Mouse (Mus musculus): ENCODE measurements around the gene Sorcs2.

Sorcs2 gene

GRCm38 (mm10) chr5:36191876-36192275, 206.1 kb downstream of the Sorcs2 start:
- no peaks in the 10 kb centered on the region for H3K36me3 ChIP-seq (ENCODE audit: insufficient read depth, low read length)
- no peaks in the 10 kb centered on the region for H3K4me1 ChIP-seq (replicated peaks; ENCODE audit: low read depth, low read length)
- H3K9me3 ChIP-seq (ENCODE audit: low read length): no peaks in the 10 kb centered on the region
- no peaks in the 10 kb centered on the region for H3K27me3 ChIP-seq (ENCODE audit: insufficient read depth, low read length)
- no peak overlapping the region for H3K4me3 ChIP-seq (replicated peaks; ENCODE audit: low read length)
- TF ChIP-seq POU5F1 (IDR thresholded peaks at IDR 0.05; ENCODE audit: borderline replicate concordance, low read length) (no peak), CTCF (conservative IDR thresholded peaks at IDR 0.05; ENCODE audit: low read length) (no peak), NANOG (IDR thresholded peaks at IDR 0.05; ENCODE audit: borderline replicate concordance, low read length) (no peak)

GRCm38 (mm10) chr5:36191285-36191684, 206.7 kb downstream of the Sorcs2 start:
- Histone ChIP-seq H3K36me3 (ENCODE audit: insufficient read depth, low read length) (no peaks in the 10 kb centered on the region), H3K27me3 (ENCODE audit: insufficient read depth, low read length) (no peaks in the 10 kb centered on the region), H3K4me1 (replicated peaks; ENCODE audit: low read depth, low read length) (no peaks in the 10 kb centered on the region), H3K4me3 (replicated peaks; ENCODE audit: low read length) (no peak overlapping the region), H3K9me3 (ENCODE audit: low read length) (no peaks in the 10 kb centered on the region)
- TF ChIP-seq POU5F1 (IDR thresholded peaks at IDR 0.05; ENCODE audit: borderline replicate concordance, low read length): no peak
- TF ChIP-seq CTCF (conservative IDR thresholded peaks at IDR 0.05; ENCODE audit: low read length): no peak

- no peaks in the 10 kb centered on the region for H3K9me3 ChIP-seq (ENCODE audit: low read length)
- TF ChIP-seq POU5F1 (IDR thresholded peaks at IDR 0.05; ENCODE audit: borderline replicate concordance, low read length) (no peak), CTCF (conservative IDR thresholded peaks at IDR 0.05; ENCODE audit: low read length) (no peak), NANOG (IDR thresholded peaks at IDR 0.05; ENCODE audit: borderline replicate concordance, low read length) (no peak)
- no peak overlapping the region for H3K4me3 ChIP-seq (replicated peaks; ENCODE audit: low read length)
- H3K36me3 ChIP-seq (ENCODE audit: insufficient read depth, low read length): no peaks in the 10 kb centered on the region
- no peaks in the 10 kb centered on the region for H3K27me3 ChIP-seq (ENCODE audit: insufficient read depth, low read length)
- no peaks in the 10 kb centered on the region for H3K4me1 ChIP-seq (replicated peaks; ENCODE audit: low read depth, low read length)
These were observed 209.6 kb downstream of the Sorcs2 start for GRCm38 (mm10) chr5:36188310-36188709.

- Histone ChIP-seq H3K36me3 (ENCODE audit: insufficient read depth, low read length) (no peaks in the 10 kb centered on the region), H3K4me1 (replicated peaks; ENCODE audit: low read depth, low read length) (no peaks in the 10 kb centered on the region), H3K4me3 (replicated peaks; ENCODE audit: low read length) (no peak overlapping the region)
These were observed 211.5 kb downstream of the Sorcs2 start for GRCm38 (mm10) chr5:36186294-36187053.

DNA sequence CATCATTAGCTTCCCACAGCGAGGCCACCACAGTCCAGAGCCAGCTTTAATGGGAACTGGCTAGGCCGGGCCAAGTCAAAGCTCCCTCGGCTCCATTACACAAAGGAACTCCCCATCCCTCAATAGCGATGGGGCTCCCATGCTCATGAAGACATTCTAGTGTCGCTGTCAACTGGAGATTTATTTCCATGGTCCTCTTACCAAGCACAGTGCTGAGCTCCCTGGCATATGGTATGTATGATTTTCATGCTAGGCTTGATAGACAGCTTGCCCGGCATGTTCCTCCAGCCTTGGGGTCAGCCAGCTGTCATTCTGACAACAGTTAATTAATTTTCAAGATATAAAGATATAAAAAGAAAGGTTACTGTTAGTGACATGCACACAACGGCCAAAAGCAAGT, 215.6 kb downstream of the Sorcs2 start:
- Histone ChIP-seq H3K36me3 (ENCODE audit: insufficient read depth, low read length) (no peaks in the 10 kb centered on the region), H3K27me3 (ENCODE audit: insufficient read depth, low read length) (no peaks in the 10 kb centered on the region), H3K4me3 (replicated peaks; ENCODE audit: low read length) (no peak overlapping the region), H3K4me1 (replicated peaks; ENCODE audit: low read depth, low read length) (no peaks in the 10 kb centered on the region), H3K9me3 (ENCODE audit: low read length) (no peaks in the 10 kb centered on the region)
- TF ChIP-seq NANOG (IDR thresholded peaks at IDR 0.05; ENCODE audit: borderline replicate concordance, low read length) (no peak), CTCF (conservative IDR thresholded peaks at IDR 0.05; ENCODE audit: low read length) (no peak), POU5F1 (IDR thresholded peaks at IDR 0.05; ENCODE audit: borderline replicate concordance, low read length) (no peak)

More at GRCm38 (mm10) chr5:36186294-36187053, 211.5 kb downstream of the Sorcs2 start:
- Histone ChIP-seq H3K9me3 (ENCODE audit: low read length) (no peaks in the 10 kb centered on the region), H3K27me3 (ENCODE audit: insufficient read depth, low read length) (no peaks in the 10 kb centered on the region)
- no peak for TF ChIP-seq CTCF (conservative IDR thresholded peaks at IDR 0.05; ENCODE audit: low read length)
- no peak for TF ChIP-seq POU5F1 (IDR thresholded peaks at IDR 0.05; ENCODE audit: borderline replicate concordance, low read length)
- no peak for TF ChIP-seq NANOG (IDR thresholded peaks at IDR 0.05; ENCODE audit: borderline replicate concordance, low read length)

DNA sequence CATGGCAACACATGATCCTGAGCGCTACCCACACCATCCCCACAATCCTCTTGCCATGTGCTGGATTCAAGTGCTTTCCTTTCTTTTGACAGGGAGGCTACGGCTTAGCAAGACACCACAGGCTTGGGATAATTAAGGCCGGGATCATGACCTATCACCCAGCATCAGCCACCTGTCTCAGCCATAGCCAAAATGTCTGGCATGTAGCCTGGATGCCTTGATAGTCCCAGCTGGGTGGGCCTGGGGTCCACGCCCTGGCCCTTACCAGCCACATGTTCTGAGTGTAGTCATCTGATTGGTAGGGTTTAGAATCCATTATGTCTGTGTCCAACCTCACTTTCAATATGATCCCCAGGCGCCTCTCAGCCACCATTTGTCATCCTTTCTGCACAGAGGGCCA, 218.2 kb downstream of the Sorcs2 start:
- H3K36me3 ChIP-seq (ENCODE audit: insufficient read depth, low read length): no peaks in the 10 kb centered on the region
- no peaks in the 10 kb centered on the region for H3K4me1 ChIP-seq (replicated peaks; ENCODE audit: low read depth, low read length)
- H3K9me3 ChIP-seq (ENCODE audit: low read length): no peaks in the 10 kb centered on the region
- H3K27me3 ChIP-seq (ENCODE audit: insufficient read depth, low read length): no peaks in the 10 kb centered on the region
- H3K4me3 ChIP-seq (replicated peaks; ENCODE audit: low read length): no peak overlapping the region
- TF ChIP-seq POU5F1 (IDR thresholded peaks at IDR 0.05; ENCODE audit: borderline replicate concordance, low read length) (no peak), CTCF (conservative IDR thresholded peaks at IDR 0.05; ENCODE audit: low read length) (no peak), NANOG (IDR thresholded peaks at IDR 0.05; ENCODE audit: borderline replicate concordance, low read length) (no peak)

DNA sequence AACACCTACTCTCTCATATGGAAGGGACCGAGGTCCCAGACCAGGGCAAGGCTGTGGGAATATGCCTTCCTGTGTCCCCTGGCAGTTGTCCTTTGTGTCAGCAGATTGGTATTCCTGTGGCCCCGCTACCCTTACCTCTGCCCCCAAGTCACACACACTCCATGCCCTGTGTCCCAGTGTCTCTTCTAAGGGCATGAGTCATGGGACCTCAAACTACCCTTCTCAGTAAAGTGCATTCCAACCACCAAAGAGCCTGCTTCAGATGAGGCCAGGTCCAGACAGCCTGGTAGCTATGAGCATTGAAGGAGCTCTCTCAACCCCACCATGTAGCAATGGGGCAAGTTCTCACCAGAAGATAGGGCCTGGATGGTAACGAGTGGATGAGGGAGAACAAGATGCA, 219.2 kb downstream of the Sorcs2 start:
- Histone ChIP-seq H3K36me3 (ENCODE audit: insufficient read depth, low read length) (no peaks in the 10 kb centered on the region), H3K4me3 (replicated peaks; ENCODE audit: low read length) (no peak overlapping the region), H3K27me3 (ENCODE audit: insufficient read depth, low read length) (no peaks in the 10 kb centered on the region), H3K4me1 (replicated peaks; ENCODE audit: low read depth, low read length) (no peaks in the 10 kb centered on the region), H3K9me3 (ENCODE audit: low read length) (no peaks in the 10 kb centered on the region)
- TF ChIP-seq CTCF (conservative IDR thresholded peaks at IDR 0.05; ENCODE audit: low read length) (no peak), NANOG (IDR thresholded peaks at IDR 0.05; ENCODE audit: borderline replicate concordance, low read length) (no peak), POU5F1 (IDR thresholded peaks at IDR 0.05; ENCODE audit: borderline replicate concordance, low read length) (no peak)

GRCm38 (mm10) chr5:36178215-36178614, 219.7 kb downstream of the Sorcs2 start:
- Histone ChIP-seq H3K36me3 (ENCODE audit: insufficient read depth, low read length) (no peaks in the 10 kb centered on the region), H3K4me3 (replicated peaks; ENCODE audit: low read length) (no peak overlapping the region), H3K4me1 (replicated peaks; ENCODE audit: low read depth, low read length) (no peaks in the 10 kb centered on the region), H3K27me3 (ENCODE audit: insufficient read depth, low read length) (no peaks in the 10 kb centered on the region), H3K9me3 (ENCODE audit: low read length) (no peaks in the 10 kb centered on the region)
- no peak for TF ChIP-seq CTCF (conservative IDR thresholded peaks at IDR 0.05; ENCODE audit: low read length)
- TF ChIP-seq POU5F1 (IDR thresholded peaks at IDR 0.05; ENCODE audit: borderline replicate concordance, low read length): no peak
- TF ChIP-seq NANOG (IDR thresholded peaks at IDR 0.05; ENCODE audit: borderline replicate concordance, low read length): no peak

DNA sequence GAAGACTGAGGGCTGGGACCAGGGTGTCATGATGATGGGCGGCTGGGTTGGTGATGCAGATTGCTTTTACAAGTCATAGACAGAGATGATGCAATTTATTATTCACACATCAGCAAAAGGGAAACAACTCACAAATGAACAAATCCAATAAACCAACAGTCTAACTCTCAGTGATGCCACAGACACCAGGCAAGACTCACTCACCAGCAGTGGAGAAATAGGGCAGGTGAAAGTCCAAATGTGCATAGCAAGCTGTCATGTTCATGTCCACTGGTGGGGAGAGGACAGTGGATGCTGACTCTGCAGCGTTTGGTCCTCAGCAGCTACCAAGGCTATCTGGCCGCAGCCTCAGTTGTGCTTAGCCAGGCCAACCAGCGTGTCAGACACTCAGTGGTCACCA, 221.1 kb downstream of the Sorcs2 start:
- H3K9me3 ChIP-seq (ENCODE audit: low read length): no peaks in the 10 kb centered on the region
- no peak overlapping the region for H3K4me3 ChIP-seq (replicated peaks; ENCODE audit: low read length)
- no peaks in the 10 kb centered on the region for H3K4me1 ChIP-seq (replicated peaks; ENCODE audit: low read depth, low read length)
- TF ChIP-seq CTCF (conservative IDR thresholded peaks at IDR 0.05; ENCODE audit: low read length) (no peak), POU5F1 (IDR thresholded peaks at IDR 0.05; ENCODE audit: borderline replicate concordance, low read length) (no peak)
- no peaks in the 10 kb centered on the region for H3K27me3 ChIP-seq (ENCODE audit: insufficient read depth, low read length)
- no peaks in the 10 kb centered on the region for H3K36me3 ChIP-seq (ENCODE audit: insufficient read depth, low read length)
